Mouse (Mus musculus): ENCODE measurements around the gene Pi4ka.

GRCm38 (mm10) chr16:17329848-17330570 lies 76.1 kb downstream of the Pi4ka start:
- TF ChIP-seq CTCF (IDR thresholded peaks at IDR 0.05; ENCODE audit: control insufficient read depth, insufficient read depth, low read length) (no peak), POLR2A (IDR thresholded peaks at IDR 0.05; ENCODE audit: borderline replicate concordance, control insufficient read depth, low read depth, low read length) (no peak)
